ENCODE assay signal across 9 mouse cellular contexts in the genomic region with DNA sequence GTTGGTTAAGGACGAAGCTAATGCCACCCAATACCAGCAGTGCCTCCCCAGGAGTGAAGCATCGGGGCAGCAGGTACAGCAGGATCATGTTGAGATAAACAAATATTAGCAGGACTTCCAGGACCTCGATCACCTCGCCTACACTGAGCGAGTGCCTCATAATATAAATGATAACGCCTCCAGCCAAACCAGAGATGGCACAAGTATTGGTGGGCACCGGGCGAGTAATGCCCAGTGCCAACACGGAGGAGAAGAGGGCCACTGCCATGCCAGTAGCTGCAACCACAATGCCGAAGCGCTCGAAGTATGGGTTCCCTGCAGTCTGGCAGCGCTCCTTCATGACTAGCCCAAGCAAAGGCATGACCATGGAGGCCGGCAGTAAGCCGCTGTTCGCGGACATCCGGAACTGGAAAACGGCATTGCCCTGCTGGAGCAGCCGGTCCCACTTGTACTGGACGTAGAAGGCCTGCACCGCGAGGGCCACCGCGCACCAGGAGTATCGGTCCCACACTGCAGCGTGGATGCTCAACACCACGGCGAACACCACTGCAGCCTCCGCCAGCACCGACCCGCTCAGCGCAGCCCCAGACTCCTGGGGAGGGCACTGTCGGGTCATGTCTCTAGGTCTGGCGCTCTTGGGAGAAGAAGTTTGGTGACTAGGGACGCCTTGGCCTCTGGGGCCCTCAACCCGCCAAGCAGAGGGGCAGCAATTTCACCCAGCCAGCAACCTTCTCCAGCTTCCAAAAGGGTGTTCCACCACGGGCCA. TPM values are rescaled to one million over a fixed set of nuclear protein-coding genes. Genes with fewer than 3 reads are reported as not detected.
A peak's percentile ranks its signal among the peaks of the same experiment; 100 is the strongest.
DNase-seq lines count a peak whose midpoint lies in the region; ATAC-seq and TF ChIP-seq lines count a peak whose summit lies in the region.
"Had no signal": no experiment of that assay in that cellular context is flagged by ENCODE, and none has a peak within 500 bp of the region (broad histone marks: within the 10 kb centered on the region; RNA-seq: fewer than 3 reads in every experiment).

No protein-coding gene starts in this region.

- H3K36me3 ChIP-seq in kidney, embryonic 15.5 days, result peaks cover 16% of the 10 kb centered on the region; the same call in 1 of the 2 replicates
- peaks cover 0 to 12% of the 10 kb centered on the region in 2 experiments; a peak in 3 of 4 replicates for H3K36me3 ChIP-seq in MEL (ENCODE audit: control insufficient read depth in 1 of 2, insufficient read depth in 2 of 2, low read length in 2 of 2)
- H3K36me3 ChIP-seq in forebrain, embryonic 10.5 days (replicated peaks), result peaks cover 32% of the 10 kb centered on the region
- H3K36me3 ChIP-seq in intestine, embryonic 14.5 days (ENCODE audit: control insufficient read depth, insufficient read depth, low read length), result peaks cover 4% of the 10 kb centered on the region; the same call in 1 of the 2 replicates
- H3K36me3 ChIP-seq in midbrain, embryonic 13.5 days, result peaks cover 25% of the 10 kb centered on the region

- peaks cover 47% of the 10 kb centered on the region for H3K79me2 ChIP-seq in MEL (ENCODE audit: control insufficient read depth, insufficient read depth, low read length, poor library complexity)

- peak overlapping the region; percentile 94 for H3K4me2 ChIP-seq in kidney, embryonic 15.5 days
- H3K4me2 ChIP-seq in intestine, embryonic 14.5 days (ENCODE audit: low read length), result peak overlapping the region; percentile 92
- peak overlapping the region; percentile 94 for H3K4me2 ChIP-seq in midbrain, embryonic 13.5 days (replicated peaks)

- H3K27me3 ChIP-seq in kidney, embryonic 15.5 days, result no peaks in the 10 kb centered on the region
- no peaks in the 10 kb centered on the region for H3K27me3 ChIP-seq in MEL (ENCODE audit: control insufficient read depth in 1 of 2, insufficient read depth in 2 of 2, low read length in 2 of 2)
- H3K27me3 ChIP-seq in forebrain, embryonic 10.5 days (ENCODE audit: poor library complexity, severe bottlenecking), result no peaks in the 10 kb centered on the region
- no peaks in the 10 kb centered on the region for H3K27me3 ChIP-seq in intestine, embryonic 14.5 days (replicated peaks; ENCODE audit: control insufficient read depth, insufficient read depth, low read length)
- no peaks in the 10 kb centered on the region for H3K27me3 ChIP-seq in midbrain, embryonic 13.5 days

- no peak for TF ChIP-seq CTCF in MEL (IDR thresholded peaks at IDR 0.05 in 2 of 3, conservative IDR thresholded peaks at IDR 0.05 in 1 of 3; ENCODE audit: control insufficient read depth in 1 of 3, insufficient read depth in 1 of 3, low read depth in 2 of 3, low read length in 3 of 3, poor library complexity in 1 of 3, severe bottlenecking in 1 of 3)

- TF ChIP-seq EP300 in MEL (IDR thresholded peaks at IDR 0.05; ENCODE audit: low read depth in 1 of 2, low read length in 2 of 2), result no peak

- ATAC-seq in kidney, embryonic 15.5 days (replicated peaks; ENCODE audit: low FRiP score), result peak; percentile 66
- peak; percentile 61 for ATAC-seq in intestine, embryonic 14.5 days (replicated peaks; ENCODE audit: low FRiP score, low TSS enrichment, low read depth)
- ATAC-seq in midbrain, embryonic 13.5 days, result peak; percentile 73

- no peaks in the 10 kb centered on the region for H3K9me3 ChIP-seq in kidney, embryonic 15.5 days (replicated peaks)
- no peaks in the 10 kb centered on the region for H3K9me3 ChIP-seq in MEL (replicated peaks; ENCODE audit: insufficient read depth, low read length)
- no peaks in the 10 kb centered on the region for H3K9me3 ChIP-seq in forebrain, embryonic 10.5 days
- H3K9me3 ChIP-seq in intestine, embryonic 14.5 days (ENCODE audit: control insufficient read depth, low read length), result no peaks in the 10 kb centered on the region
- no peaks in the 10 kb centered on the region for H3K9me3 ChIP-seq in midbrain, embryonic 13.5 days

- peaks cover 24% of the 10 kb centered on the region for H3K4me1 ChIP-seq in kidney, embryonic 15.5 days
- H3K4me1 ChIP-seq in MEL (ENCODE audit: control insufficient read depth in 1 of 2, insufficient read depth in 2 of 2, low read length in 2 of 2), result peaks cover 0 to 14% of the 10 kb centered on the region in 2 experiments; a peak in 3 of 4 replicates
- H3K4me1 ChIP-seq in forebrain, embryonic 10.5 days, result peaks cover 28% of the 10 kb centered on the region
- H3K4me1 ChIP-seq in intestine, embryonic 14.5 days (replicated peaks; ENCODE audit: control insufficient read depth, insufficient read depth, low read length), result peaks cover 22% of the 10 kb centered on the region
- H3K4me1 ChIP-seq in midbrain, embryonic 13.5 days (replicated peaks), result peaks cover 26% of the 10 kb centered on the region

- peak overlapping the region; percentile 90 for H3K4me3 ChIP-seq in kidney, embryonic 15.5 days (replicated peaks)
- H3K4me3 ChIP-seq in MEL (ENCODE audit: control insufficient read depth in 1 of 2, insufficient read depth in 1 of 2, low read depth in 2 of 2, low read length in 2 of 2), result peak overlapping the region; percentile 89 to 93
- peak overlapping the region; percentile 98 for H3K4me3 ChIP-seq in forebrain, embryonic 10.5 days
- peak overlapping the region; percentile 100 for H3K4me3 ChIP-seq in intestine, embryonic 14.5 days (ENCODE audit: low read depth, low read length)
- peak overlapping the region; percentile 91 for H3K4me3 ChIP-seq in midbrain, embryonic 13.5 days (replicated peaks)

- peak overlapping the region; percentile 95 for H3K9ac ChIP-seq in kidney, embryonic 15.5 days
- H3K9ac ChIP-seq in MEL (ENCODE audit: control insufficient read depth, low read depth, low read length, poor library complexity, severe bottlenecking), result peak overlapping the region; percentile 85
- H3K9ac ChIP-seq in intestine, embryonic 14.5 days (ENCODE audit: low read length), result peak overlapping the region; percentile 69
- peak overlapping the region; percentile 89 for H3K9ac ChIP-seq in midbrain, embryonic 13.5 days (replicated peaks)

- peak overlapping the region; percentile 75 for H3K27ac ChIP-seq in kidney, embryonic 15.5 days
- peak overlapping the region; percentile 18; the same call in 1 of the 2 replicates for H3K27ac ChIP-seq in MEL (ENCODE audit: control insufficient read depth, low read depth, low read length)
- peak overlapping the region; percentile 94 for H3K27ac ChIP-seq in forebrain, embryonic 10.5 days
- H3K27ac ChIP-seq in intestine, embryonic 14.5 days (ENCODE audit: low read depth), result no peak overlapping the region
- H3K27ac ChIP-seq in midbrain, embryonic 13.5 days, result 0 out of 2 replicates have a peak overlapping the region, but pooled peaks have one; percentile 37

- no peak for DNase-seq in kidney, adult 9 months
- no peak for DNase-seq in MEL (ENCODE audit: low read depth, low spot score)
- DNase-seq in forebrain, embryonic 10.5 days (ENCODE audit: extremely low spot score, low spot score), result peak; percentile 21
- DNase-seq in intestine, embryonic 14.5 days (ENCODE audit: low spot score), result no peak
- no peak for DNase-seq in natural killer cell, adult 2 months (ENCODE audit: low spot score in 2 of 2)
- no peak for DNase-seq in cerebellum, adult 11 months

- TF ChIP-seq POLR2A in MEL (IDR thresholded peaks at IDR 0.05; ENCODE audit: control insufficient read depth in 1 of 2, insufficient read depth in 1 of 2, low read depth in 1 of 2, low read length in 2 of 2, poor library complexity in 1 of 2), result no peak

- no peak for TF ChIP-seq RAD21 in MEL (IDR thresholded peaks at IDR 0.05; ENCODE audit: low read depth, low read length)

- 14% methylated on average over 38 of the region's 38 CpGs for WGBS in kidney, embryonic 15.5 days
- WGBS in forebrain, embryonic 10.5 days, result 16% methylated on average over 38 of the region's 38 CpGs
- WGBS in intestine, embryonic 14.5 days, result 12% methylated on average over 38 of the region's 38 CpGs
- whole genome bisulfite sequencing in midbrain, embryonic 13.5 days, result 16% methylated on average over 38 of the region's 38 CpGs

RNA-seq across cellular contexts. Expression of a gene that starts 0.5 kb away (rescaled TPM):
- 32.9 and 34.0 TPM in 2 replicates for polyA plus RNA-seq in kidney, embryonic 15.5 days (2015; fragmentation: Nextera tagmentation; extraction: Ambion mirVana)
- 13.7 and 21.7 TPM in 2 replicates for total RNA-seq in MEL (2012; rRNA removed)
- 10 to 100 TPM in 1 of 2 experiments, not detected in 1; 18.5 TPM for polyA plus RNA-seq in MEL (2012; ENCODE audit: insufficient read depth in 1 of 2, insufficient read length in 2 of 2, low read depth in 1 of 2, low replicate concordance in 2 of 2, missing spikeins in 1 of 2)
- 26.0 and 26.5 TPM in 2 replicates for polyA plus RNA-seq in forebrain, embryonic 10.5 days (2016; fragmentation: Nextera tagmentation; extraction: Ambion mirVana)
- 31.9 and 34.1 TPM in 2 replicates for polyA plus RNA-seq in intestine, embryonic 14.5 days (2014; fragmentation: Nextera tagmentation; extraction: Ambion mirVana)
- polyA plus RNA-seq in midbrain, embryonic 13.5 days (2015; fragmentation: Nextera tagmentation; extraction: Ambion mirVana), result 30.6 and 32.3 TPM in 2 replicates

RNA-seq across cellular contexts. Expression of a gene that starts 0.6 kb away (rescaled TPM):
- 35.5 and 42.1 TPM in 2 replicates for polyA plus RNA-seq in kidney, embryonic 15.5 days (2015; fragmentation: Nextera tagmentation; extraction: Ambion mirVana)
- total RNA-seq in MEL (2012; rRNA removed), result 58.6 and 63.2 TPM in 2 replicates
- 100 to 1,000 TPM in 1 of 2 experiments, not detected in 1; 119 TPM for polyA plus RNA-seq in MEL (2012; ENCODE audit: insufficient read depth in 1 of 2, insufficient read length in 2 of 2, low read depth in 1 of 2, low replicate concordance in 2 of 2, missing spikeins in 1 of 2)
- 65.2 and 72.8 TPM in 2 replicates for polyA plus RNA-seq in forebrain, embryonic 10.5 days (2016; fragmentation: Nextera tagmentation; extraction: Ambion mirVana)
- polyA plus RNA-seq in intestine, embryonic 14.5 days (2014; fragmentation: Nextera tagmentation; extraction: Ambion mirVana), result 45.2 and 45.9 TPM in 2 replicates
- polyA plus RNA-seq in midbrain, embryonic 13.5 days (2015; fragmentation: Nextera tagmentation; extraction: Ambion mirVana), result 23.6 and 27.9 TPM in 2 replicates

RNA-seq across cellular contexts. Expression of a gene that starts 4.8 kb away (rescaled TPM):
- not detected in 2 replicates for polyA plus RNA-seq in kidney, embryonic 15.5 days (2015; fragmentation: Nextera tagmentation; extraction: Ambion mirVana)
- not detected in 2 replicates for total RNA-seq in MEL (2012; rRNA removed)
- not detected for polyA plus RNA-seq in MEL (2012; ENCODE audit: insufficient read depth in 1 of 2, insufficient read length in 2 of 2, low read depth in 1 of 2, low replicate concordance in 2 of 2, missing spikeins in 1 of 2)
- not detected in 2 replicates for polyA plus RNA-seq in forebrain, embryonic 10.5 days (2016; fragmentation: Nextera tagmentation; extraction: Ambion mirVana)
- polyA plus RNA-seq in intestine, embryonic 14.5 days (2014; fragmentation: Nextera tagmentation; extraction: Ambion mirVana), result not detected in 2 replicates
- polyA plus RNA-seq in midbrain, embryonic 13.5 days (2015; fragmentation: Nextera tagmentation; extraction: Ambion mirVana), result not detected in 2 replicates
- polyA plus RNA-seq: large intestine, adult 2 months had no signal

RNA-seq across cellular contexts. Expression of a gene that starts 19.6 kb away (rescaled TPM):
- 11.5 and 13.3 TPM in 2 replicates for polyA plus RNA-seq in kidney, embryonic 15.5 days (2015; fragmentation: Nextera tagmentation; extraction: Ambion mirVana)
- total RNA-seq in MEL (2012; rRNA removed), result 0.19 TPM in 1 of 2 replicates, not detected in the other
- polyA plus RNA-seq in MEL (2012; ENCODE audit: insufficient read depth in 1 of 2, insufficient read length in 2 of 2, low read depth in 1 of 2, low replicate concordance in 2 of 2, missing spikeins in 1 of 2), result 1 to 10 TPM in 1 of 2 experiments, not detected in 1; 1.6 TPM
- polyA plus RNA-seq in forebrain, embryonic 10.5 days (2016; fragmentation: Nextera tagmentation; extraction: Ambion mirVana), result 2.7 and 3.4 TPM in 2 replicates
- polyA plus RNA-seq in intestine, embryonic 14.5 days (2014; fragmentation: Nextera tagmentation; extraction: Ambion mirVana), result 13.3 and 14.1 TPM in 2 replicates
- polyA plus RNA-seq in midbrain, embryonic 13.5 days (2015; fragmentation: Nextera tagmentation; extraction: Ambion mirVana), result 5.7 and 7.7 TPM in 2 replicates

RNA-seq across cellular contexts. Expression of a gene that starts 45.2 kb away (rescaled TPM):
- polyA plus RNA-seq in kidney, embryonic 15.5 days (2015; fragmentation: Nextera tagmentation; extraction: Ambion mirVana), result 0.26 and 0.33 TPM in 2 replicates
- 0.10 TPM in 1 of 2 replicates, not detected in the other for total RNA-seq in MEL (2012; rRNA removed)
- under 1 TPM in 1 of 2 experiments, not detected in 1; 0.26 TPM for polyA plus RNA-seq in MEL (2012; ENCODE audit: insufficient read depth in 1 of 2, insufficient read length in 2 of 2, low read depth in 1 of 2, low replicate concordance in 2 of 2, missing spikeins in 1 of 2)
- 0.09 and 0.16 TPM in 2 replicates for polyA plus RNA-seq in forebrain, embryonic 10.5 days (2016; fragmentation: Nextera tagmentation; extraction: Ambion mirVana)
- polyA plus RNA-seq in intestine, embryonic 14.5 days (2014; fragmentation: Nextera tagmentation; extraction: Ambion mirVana), result 0.05 and 0.28 TPM in 2 replicates
- polyA plus RNA-seq in midbrain, embryonic 13.5 days (2015; fragmentation: Nextera tagmentation; extraction: Ambion mirVana), result 0.39 and 0.40 TPM in 2 replicates
